Mouse (Mus musculus) forebrain, embryonic 10.5 days (tissue): ENCODE results near the gene Gpn3. TPM values are rescaled to one million over a fixed set of nuclear protein-coding genes. Genes with fewer than 3 reads are reported as not detected.

Experiments
- DNase-seq: peaks from one replicate; pipeline ENCODE4 v3.0.0-alpha.2; 2017; ENCODE audit warnings: low spot score; ENCODE audit errors: extremely low spot score
- H3K27ac ChIP-seq: fragments of 300-500 bp; sonication (generic); 2 replicates; pipeline ENCODE4 v1.5.1; 2016; ENCODE audit warnings: mild to moderate bottlenecking
- H3K27me3 ChIP-seq: fragments of 300-500 bp; sonication (generic); 2 replicates; pipeline ENCODE4 v1.6.1; 2016; ENCODE audit warnings: mild to moderate bottlenecking; ENCODE audit not compliant: poor library complexity, severe bottlenecking
- H3K36me3 ChIP-seq: fragments of 300-500 bp; sonication (generic); replicated peaks from 2 replicates; pipeline ENCODE4 v1.6.1; 2016; ENCODE audit warnings: mild to moderate bottlenecking, moderate library complexity
- H3K4me1 ChIP-seq: fragments of 300-500 bp; sonication (generic); 2 replicates; pipeline ENCODE4 v1.6.1; 2016
- H3K4me3 ChIP-seq: fragments of 300-500 bp; sonication (generic); 2 replicates; pipeline ENCODE4 v1.5.1; 2016; ENCODE audit warnings: mild to moderate bottlenecking, moderate library complexity
- H3K9me3 ChIP-seq: fragments of 300-500 bp; sonication (generic); 2 replicates; pipeline ENCODE4 v1.6.1; 2016; ENCODE audit warnings: mild to moderate bottlenecking, moderate library complexity
- WGBS: fragments of 180-500 bp; shearing (Covaris S2); methylation state at CpG from one replicate; pipeline ENCODE4 v1.1.7; 2016; 5-methylcytosine and 5-hydroxymethylcytosine counted together
- polyA plus RNA-seq: library from polyadenylated mRNA; unstranded; fragments of >200 nt; fragmentation: Nextera tagmentation; extraction: Ambion mirVana; gene quantifications from 2 replicates; pipeline ENCODE4 v1.2.1, GENCODE M21; 2016

The Gpn3 gene
- polyA plus RNA-seq, 1 experiment from 2014 or later = 84.6 TPM

- peaks cover 19% of the 10 kb centered on the region for H3K4me1 ChIP-seq
- WGBS = 3% methylated on average over 51 of the region's 51 CpGs
- peaks cover 17% of the 10 kb centered on the region for H3K36me3 ChIP-seq
- peak within 1 kb of the TSS; percentile 89 for H3K27ac ChIP-seq
- no peaks in the 10 kb centered on the region for H3K27me3 ChIP-seq
- peak; percentile 99 for DNase-seq
- H3K4me3 ChIP-seq = peak within 1 kb of the TSS; percentile 94
- no peaks in the 10 kb centered on the region for H3K9me3 ChIP-seq
These were observed 17.7 kb upstream of the Gpn3 start, which contains the start of the genes Rad9b and Vps29 for GRCm38 (mm10) chr5:122353807-122354491. Gene Rad9b, minus strand, starts transcription at chr5:122354233. Gene Vps29, plus strand, starts transcription at chr5:122354369.

GRCm38 (mm10) chr5:122354492-122355067, 17.1 kb upstream of the Gpn3 start:
- H3K27ac ChIP-seq = peak overlapping the region; percentile 89
- 0% methylated on average over 57 of the region's 57 CpGs for WGBS
- no peaks in the 10 kb centered on the region for H3K27me3 ChIP-seq
- H3K4me3 ChIP-seq = peak overlapping the region; percentile 94
- peaks cover 24% of the 10 kb centered on the region for H3K36me3 ChIP-seq
- DNase-seq = no peak
- H3K9me3 ChIP-seq = no peaks in the 10 kb centered on the region
- peaks cover 19% of the 10 kb centered on the region for H3K4me1 ChIP-seq

- peak within 1 kb of the TSS; percentile 95 for H3K27ac ChIP-seq
- H3K36me3 ChIP-seq = peaks cover 67% of the 10 kb centered on the region
- WGBS = under 1% methylated on average over 53 of the region's 53 CpGs
- H3K4me1 ChIP-seq = peaks cover 23% of the 10 kb centered on the region
- H3K4me3 ChIP-seq = peak within 1 kb of the TSS; percentile 82
- H3K9me3 ChIP-seq = no peaks in the 10 kb centered on the region
- no peaks in the 10 kb centered on the region for H3K27me3 ChIP-seq
- peak; percentile 100 for DNase-seq
These were observed 605 bp downstream of the Gpn3 start, which contains the start of gene Fam216a for GRCm38 (mm10) chr5:122372192-122372769. Gene Fam216a, minus strand, starts transcription at chr5:122372364.

- Histone ChIP-seq H3K27ac (peak overlapping the region; percentile 95), H3K4me3 (peak overlapping the region; percentile 82), H3K9me3 (no peaks in the 10 kb centered on the region), H3K27me3 (no peaks in the 10 kb centered on the region), H3K36me3 (peaks cover 65% of the 10 kb centered on the region), H3K4me1 (peaks cover 23% of the 10 kb centered on the region)
- DNase-seq = no peak
- WGBS = 5% methylated on average over 5 of the region's 5 CpGs
These were observed 1.2 kb downstream of the Gpn3 start for GRCm38 (mm10) chr5:122372878-122373277.

DNA sequence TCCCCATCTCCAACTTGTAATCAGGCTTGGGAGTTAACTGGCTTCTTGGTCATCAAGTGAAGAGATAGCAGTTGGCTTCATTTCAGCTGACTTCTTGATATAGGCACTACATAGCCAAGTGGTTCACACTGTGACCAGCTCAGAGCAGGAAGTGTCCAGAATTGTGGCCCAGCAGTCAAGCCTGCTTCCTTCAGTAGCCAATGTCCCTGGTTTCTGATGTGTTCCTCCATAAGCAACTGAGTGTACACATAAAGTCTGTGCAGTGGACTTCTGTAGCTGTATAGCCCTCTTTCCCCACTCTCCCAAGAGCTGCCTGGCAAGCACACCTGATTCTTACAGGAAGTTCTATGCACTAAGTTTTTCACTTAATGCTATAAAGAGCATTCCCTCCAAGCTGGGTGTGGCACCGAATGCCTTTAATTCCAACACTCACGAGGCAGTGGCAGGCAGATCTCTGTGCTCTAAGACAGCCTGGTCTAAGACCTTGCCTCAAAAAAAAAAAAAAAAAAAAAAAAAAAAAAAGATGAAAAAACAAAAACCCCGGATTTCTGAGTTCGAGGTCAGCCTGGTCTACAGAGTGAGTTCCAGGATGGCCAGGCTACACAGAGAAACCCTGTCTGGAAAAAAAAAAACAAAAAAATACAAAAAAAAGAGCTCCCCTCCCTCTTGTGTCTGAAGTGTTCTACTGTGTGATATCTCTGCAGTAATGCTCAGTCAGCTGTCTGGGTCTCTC, 5.6 kb downstream of the Gpn3 start:
- no peak overlapping the region for H3K27ac ChIP-seq
- H3K36me3 ChIP-seq = peaks cover 82% of the 10 kb centered on the region
- no peaks in the 10 kb centered on the region for H3K27me3 ChIP-seq
- no peak overlapping the region for H3K4me3 ChIP-seq
- no peaks in the 10 kb centered on the region for H3K9me3 ChIP-seq
- H3K4me1 ChIP-seq = peaks cover 13% of the 10 kb centered on the region
- 91% methylated on average over 4 of the region's 4 CpGs for WGBS
- no peak for DNase-seq

DNA sequence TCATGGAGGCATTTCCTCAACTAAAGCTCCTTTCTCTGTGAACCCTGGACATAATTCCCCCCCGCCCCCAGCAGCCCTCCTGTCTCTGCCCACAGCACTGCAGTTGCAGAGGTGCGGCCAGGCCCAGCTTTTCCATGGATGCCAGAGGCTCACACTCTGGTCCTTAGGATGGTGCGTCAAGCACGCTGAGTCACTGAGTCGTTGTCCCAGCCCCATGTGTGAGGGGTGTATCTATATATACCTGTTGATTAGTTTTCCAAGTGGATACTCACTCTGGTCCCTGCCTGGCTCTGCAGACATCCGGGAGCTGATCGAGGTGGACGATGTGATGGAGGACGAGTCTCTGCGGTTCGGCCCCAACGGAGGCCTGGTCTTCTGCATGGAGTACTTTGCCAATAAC, 6.5 kb downstream of the Gpn3 start:
- no peak overlapping the region for H3K27ac ChIP-seq
- H3K4me3 ChIP-seq = no peak overlapping the region
- peaks cover 89% of the 10 kb centered on the region for H3K36me3 ChIP-seq
- no peaks in the 10 kb centered on the region for H3K27me3 ChIP-seq
- peaks cover 8% of the 10 kb centered on the region for H3K4me1 ChIP-seq
- WGBS = 96% methylated on average over 12 of the region's 12 CpGs
- no peaks in the 10 kb centered on the region for H3K9me3 ChIP-seq
- no peak for DNase-seq

- no peak overlapping the region for H3K27ac ChIP-seq
- DNase-seq = peak; percentile 49
- no peak overlapping the region for H3K4me3 ChIP-seq
- H3K36me3 ChIP-seq = peaks cover 78% of the 10 kb centered on the region
- H3K9me3 ChIP-seq = no peaks in the 10 kb centered on the region
- no peaks in the 10 kb centered on the region for H3K27me3 ChIP-seq
- 66% methylated on average over 11 of the region's 11 CpGs for WGBS
- H3K4me1 ChIP-seq = no peaks in the 10 kb centered on the region
These were observed 7.9 kb downstream of the Gpn3 start for GRCm38 (mm10) chr5:122379374-122380155.

- DNase-seq = no peak
- Histone ChIP-seq H3K9me3 (no peaks in the 10 kb centered on the region), H3K36me3 (peaks cover 8% of the 10 kb centered on the region), H3K4me1 (peaks cover 13% of the 10 kb centered on the region), H3K27me3 (no peaks in the 10 kb centered on the region), H3K27ac (no peak overlapping the region), H3K4me3 (no peak overlapping the region)
- WGBS = 90% methylated on average over 5 of the region's 5 CpGs
These were observed 18.3 kb downstream of the Gpn3 start for GRCm38 (mm10) chr5:122390006-122390405.

GRCm38 (mm10) chr5:122390671-122391070, 19.0 kb downstream of the Gpn3 start:
- Histone ChIP-seq H3K27me3 (no peaks in the 10 kb centered on the region), H3K4me1 (peaks cover 13% of the 10 kb centered on the region), H3K4me3 (no peak overlapping the region), H3K36me3 (peaks cover 11% of the 10 kb centered on the region), H3K27ac (no peak overlapping the region), H3K9me3 (no peaks in the 10 kb centered on the region)
- no peak for DNase-seq

GRCm38 (mm10) chr5:122391178-122391785, 19.6 kb downstream of the Gpn3 start:
- 55% methylated on average over 16 of the region's 16 CpGs for WGBS
- peak overlapping the region; percentile 85 for H3K27ac ChIP-seq
- DNase-seq = no peak
- H3K4me3 ChIP-seq = peak overlapping the region; percentile 89
- H3K9me3 ChIP-seq = no peaks in the 10 kb centered on the region
- peaks cover 13% of the 10 kb centered on the region for H3K4me1 ChIP-seq
- H3K27me3 ChIP-seq = no peaks in the 10 kb centered on the region
- H3K36me3 ChIP-seq = peaks cover 11% of the 10 kb centered on the region

DNA sequence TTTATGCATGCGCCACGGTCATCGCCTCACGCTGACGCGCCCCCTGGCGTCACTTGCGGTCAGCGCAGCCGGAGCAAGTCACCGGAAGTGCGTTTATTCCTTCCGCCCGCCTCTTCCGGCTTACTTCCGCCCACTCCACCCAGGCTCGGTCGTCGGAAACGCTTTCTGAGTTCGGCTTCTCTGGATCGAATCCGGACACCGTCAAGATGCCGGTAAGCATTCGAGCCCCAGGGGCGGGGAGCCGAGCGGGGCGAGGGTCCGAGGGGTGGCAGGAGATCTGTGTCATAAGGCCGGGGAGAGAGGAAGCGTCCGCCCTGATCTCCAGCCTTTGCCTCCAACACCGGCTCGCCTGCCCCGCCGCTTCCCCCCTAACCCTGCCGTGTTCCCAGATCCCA, 20.1 kb downstream of the Gpn3 start, which contains the start of gene Arpc3:
Arpc3 (plus strand) TSS at position 93 of the 395 bp plus-strand sequence.
- Histone ChIP-seq H3K27ac (peak within 1 kb of the TSS; percentile 85), H3K4me3 (peak within 1 kb of the TSS; percentile 89), H3K36me3 (peaks cover 15% of the 10 kb centered on the region), H3K9me3 (no peaks in the 10 kb centered on the region), H3K4me1 (peaks cover 13% of the 10 kb centered on the region), H3K27me3 (no peaks in the 10 kb centered on the region)
- DNase-seq = peak; percentile 86
- under 1% methylated on average over 39 of the region's 39 CpGs for WGBS
